8 mouse cellular contexts compared by ENCODE assay signal in genomic region chr1:82432919-82433648, GRCm38 (mm10).
DNase-seq lines count a peak whose midpoint lies in the region; ATAC-seq and TF ChIP-seq lines count a peak whose summit lies in the region.

No protein-coding gene starts in this region.

- H3K4me1 ChIP-seq in CH12.LX (ENCODE audit: control insufficient read depth in 1 of 2, insufficient read depth in 2 of 2) = peaks cover 0 to 12% of the 10 kb centered on the region in 2 experiments; a peak in 1 of 4 replicates
- no peaks in the 10 kb centered on the region for H3K4me1 ChIP-seq in bone marrow, adult 2 months (ENCODE audit: control insufficient read depth, insufficient read depth, low read length)
- peaks cover 16% of the 10 kb centered on the region for H3K4me1 ChIP-seq in embryonic facial prominence, embryonic 14.5 days (ENCODE audit: control insufficient read depth, insufficient read depth, low read length)
- peaks cover 27% of the 10 kb centered on the region for H3K4me1 ChIP-seq in lung, embryonic 15.5 days

- no peaks in the 10 kb centered on the region for H3K27me3 ChIP-seq in CH12.LX (replicated peaks)
- no peaks in the 10 kb centered on the region for H3K27me3 ChIP-seq in embryonic facial prominence, embryonic 14.5 days (replicated peaks; ENCODE audit: control insufficient read depth, insufficient read depth, low read length)
- no peaks in the 10 kb centered on the region for H3K27me3 ChIP-seq in lung, embryonic 15.5 days

- TF ChIP-seq POLR2A in CH12.LX (IDR thresholded peaks at IDR 0.05; ENCODE audit: low read depth, low read length) = no peak
- TF ChIP-seq POLR2A in bone marrow, adult 2 months (IDR thresholded peaks at IDR 0.05; ENCODE audit: borderline replicate concordance, control insufficient read depth, low read depth, low read length) = no peak

- H3K4me3 ChIP-seq in CH12.LX (replicated peaks in 1 of 3; ENCODE audit: low read depth in 2 of 3, low read length in 2 of 3, poor library complexity in 1 of 3) = no peak overlapping the region
- H3K4me3 ChIP-seq in bone marrow, adult 2 months (replicated peaks; ENCODE audit: control insufficient read depth, low read depth, low read length) = no peak overlapping the region
- H3K4me3 ChIP-seq in embryonic facial prominence, embryonic 14.5 days (ENCODE audit: low read depth, low read length) = no peak overlapping the region
- H3K4me3 ChIP-seq in lung, embryonic 15.5 days = no peak overlapping the region

- TF ChIP-seq CTCF in CH12.LX (conservative IDR thresholded peaks at IDR 0.05 in 1 of 2, IDR thresholded peaks at IDR 0.05 in 1 of 2; ENCODE audit: low read depth in 2 of 2, low read length in 2 of 2) = peak; percentile 37 to 74; a peak in 3 of 4 replicates
- TF ChIP-seq CTCF in bone marrow, adult 2 months (IDR thresholded peaks at IDR 0.05; ENCODE audit: control insufficient read depth, insufficient read depth, low read length) = peak; percentile 36; the same call in 1 of the 2 replicates

- DNase-seq in CH12.LX (ENCODE audit: extremely low read depth) = peak; percentile 27
- peak; percentile 89 for DNase-seq in embryonic facial prominence, embryonic 14.5 days (ENCODE audit: low spot score)
- peak; percentile 52 to 60 for DNase-seq in heart, postnatal 36 days
- peak; percentile 47 to 90 for DNase-seq in layer of hippocampus, adult 18-20 months (ENCODE audit: low spot score in 2 of 2)
- DNase-seq in retina, postnatal 1 day = peak; percentile 89

- H3K4me2 ChIP-seq in CH12.LX (ENCODE audit: insufficient read depth, low read depth, poor library complexity, severe bottlenecking) = no peak overlapping the region
- no peak overlapping the region for H3K4me2 ChIP-seq in embryonic facial prominence, embryonic 14.5 days (ENCODE audit: low read depth, low read length)
- H3K4me2 ChIP-seq in lung, embryonic 15.5 days = no peak overlapping the region

- TF ChIP-seq RAD21 in CH12.LX (IDR thresholded peaks at IDR 0.05; ENCODE audit: low read depth, low read length) = peak; percentile 78

- intact Hi-C loops in heart, postnatal 36 days (cut with DNase I) = loop anchor here (1.0 to 5.0 kb wide), 4 partner anchors 116 to 1119 kb away; partner anchors contain the start of gene Rhbdd1

- H3K27ac ChIP-seq in CH12.LX (ENCODE audit: insufficient read depth, low read depth) = no peak overlapping the region
- no peak overlapping the region for H3K27ac ChIP-seq in bone marrow, adult 2 months (ENCODE audit: control insufficient read depth, insufficient read depth, low read depth, low read length, poor library complexity)
- no peak overlapping the region for H3K27ac ChIP-seq in embryonic facial prominence, embryonic 14.5 days (replicated peaks; ENCODE audit: low read depth, low read length)
- no peak overlapping the region for H3K27ac ChIP-seq in lung, embryonic 15.5 days

- H3K79me2 ChIP-seq in CH12.LX (replicated peaks; ENCODE audit: control insufficient read depth, extremely low read depth, insufficient read depth, poor library complexity, severe bottlenecking) = no peaks in the 10 kb centered on the region

- dilution Hi-C loops in CH12.LX (cut with MboI; ENCODE audit: extremely low pct_ligation_motif_present, extremely low pct_unique_long_range_greater_than_20kb, low sequenced_read_pairs) = no loop called here

- in situ Hi-C loops in CH12.LX (cut with MboI; ENCODE audit: low pct_ligation_motif_present, low pct_unique_long_range_greater_than_20kb, low sequenced_read_pairs) = no loop called here

- no peak overlapping the region for H3K9ac ChIP-seq in CH12.LX (ENCODE audit: insufficient read depth, low read depth)
- H3K9ac ChIP-seq in embryonic facial prominence, embryonic 14.5 days (ENCODE audit: low read depth, low read length) = no peak overlapping the region; the same call in 1 of the 2 replicates
- no peak overlapping the region for H3K9ac ChIP-seq in lung, embryonic 15.5 days

- no peaks in the 10 kb centered on the region for H3K9me3 ChIP-seq in CH12.LX (replicated peaks; ENCODE audit: low read length)
- H3K9me3 ChIP-seq in embryonic facial prominence, embryonic 14.5 days (ENCODE audit: control insufficient read depth, low read length) = no peaks in the 10 kb centered on the region
- no peaks in the 10 kb centered on the region for H3K9me3 ChIP-seq in lung, embryonic 15.5 days

- ATAC-seq in embryonic facial prominence, embryonic 14.5 days (ENCODE audit: low read depth) = peak; percentile 63
- ATAC-seq in lung, embryonic 15.5 days (ENCODE audit: borderline replicate concordance, extremely low read depth, low FRiP score, low TSS enrichment) = peak; percentile 74; the same call in 1 of the 2 replicates
- no peak for ATAC-seq in erythroblast, adult 5-6 weeks (replicated peaks; ENCODE audit: low FRiP score, poor library complexity, severe bottlenecking)

- no peak for TF ChIP-seq EP300 in CH12.LX (IDR thresholded peaks at IDR 0.05; ENCODE audit: low read length)

- H3K36me3 ChIP-seq in CH12.LX (replicated peaks in 1 of 2; ENCODE audit: control insufficient read depth in 1 of 2, insufficient read depth in 1 of 2, low read length in 1 of 2) = peaks cover 5 to 56% of the 10 kb centered on the region in 2 experiments
- no peaks in the 10 kb centered on the region for H3K36me3 ChIP-seq in embryonic facial prominence, embryonic 14.5 days (ENCODE audit: control insufficient read depth, insufficient read depth, low read length)
- H3K36me3 ChIP-seq in lung, embryonic 15.5 days = no peaks in the 10 kb centered on the region

- 78% methylated on average over 15 of the region's 15 CpGs for WGBS in bone marrow, adult 2 months
- 59% methylated on average over 15 of the region's 15 CpGs for WGBS in embryonic facial prominence, embryonic 14.5 days
- WGBS in lung, embryonic 15.5 days = 54% methylated on average over 15 of the region's 15 CpGs

TF ChIP-seq in CH12.LX, 34 proteins besides CTCF, POLR2A, EP300 and RAD21:
- TF ChIP-seq MAX (IDR thresholded peaks at IDR 0.05; ENCODE audit: low read length) (no peak), NELFE (IDR thresholded peaks at IDR 0.05; ENCODE audit: low read depth, low read length) (no peak), MEF2A (IDR thresholded peaks at IDR 0.05; ENCODE audit: borderline replicate concordance, low read depth, low read length) (no peak), SMC3 (IDR thresholded peaks at IDR 0.05; ENCODE audit: low read depth, low read length) (peak; percentile 63), TBP (conservative IDR thresholded peaks at IDR 0.05; ENCODE audit: low read depth, low read length) (no peak), MAFK (IDR thresholded peaks at IDR 0.05; ENCODE audit: insufficient replicate concordance, low read length) (no peak), MYC (IDR thresholded peaks at IDR 0.05; ENCODE audit: low read depth, low read length) (no peak), TCF12 (IDR thresholded peaks at IDR 0.05; ENCODE audit: low read depth, low read length) (no peak)

Comparison
In these comparisons a context has a peak if more than half of its experiments do, and no peak if none do; other contexts are left out.
1. DNase-seq: peak in every context shown above with its lines; median percentile 89 in embryonic facial prominence, embryonic 14.5 days; 89 in retina, postnatal 1 day; 68 in layer of hippocampus, adult 18-20 months; 56 in heart, postnatal 36 days; 27 in CH12.LX.